Mouse (Mus musculus) brown adipose tissue, adult 24 weeks (tissue): ENCODE measurements around the gene Htr3b. TPM values are rescaled to one million over a fixed set of nuclear protein-coding genes. Genes with fewer than 3 reads are reported as not detected.

ENCODE experiments used
- H3K27ac ChIP-seq: fragments of 200-500 bp; replicated peaks from 2 replicates; pipeline ENCODE4 v1.5.1; 2012; ENCODE audit warnings: low read depth, mild to moderate bottlenecking, low read length
- H3K4me1 ChIP-seq: fragments of 200-500 bp; 2 replicates; pipeline ENCODE4 v1.6.1; 2012; ENCODE audit warnings: low read length, mixed read lengths; ENCODE audit not compliant: control insufficient read depth, insufficient read depth, insufficient read length
- H3K4me3 ChIP-seq: fragments of 200-500 bp; 2 replicates; pipeline ENCODE4 v1.5.1; 2012; ENCODE audit warnings: low read depth, mild to moderate bottlenecking, low read length, moderate library complexity; ENCODE audit not compliant: insufficient read depth
- polyA plus RNA-seq: library from polyadenylated mRNA; stranded (reverse); fragments of >200 nt; gene quantifications from 2 replicates; pipeline ENCODE4 v1.2.4, GENCODE M21; 2012; ENCODE audit not compliant: missing spikeins, insufficient read depth, insufficient read length

The Htr3b gene
- polyA plus RNA-seq, 1 experiment: not detected

DNA sequence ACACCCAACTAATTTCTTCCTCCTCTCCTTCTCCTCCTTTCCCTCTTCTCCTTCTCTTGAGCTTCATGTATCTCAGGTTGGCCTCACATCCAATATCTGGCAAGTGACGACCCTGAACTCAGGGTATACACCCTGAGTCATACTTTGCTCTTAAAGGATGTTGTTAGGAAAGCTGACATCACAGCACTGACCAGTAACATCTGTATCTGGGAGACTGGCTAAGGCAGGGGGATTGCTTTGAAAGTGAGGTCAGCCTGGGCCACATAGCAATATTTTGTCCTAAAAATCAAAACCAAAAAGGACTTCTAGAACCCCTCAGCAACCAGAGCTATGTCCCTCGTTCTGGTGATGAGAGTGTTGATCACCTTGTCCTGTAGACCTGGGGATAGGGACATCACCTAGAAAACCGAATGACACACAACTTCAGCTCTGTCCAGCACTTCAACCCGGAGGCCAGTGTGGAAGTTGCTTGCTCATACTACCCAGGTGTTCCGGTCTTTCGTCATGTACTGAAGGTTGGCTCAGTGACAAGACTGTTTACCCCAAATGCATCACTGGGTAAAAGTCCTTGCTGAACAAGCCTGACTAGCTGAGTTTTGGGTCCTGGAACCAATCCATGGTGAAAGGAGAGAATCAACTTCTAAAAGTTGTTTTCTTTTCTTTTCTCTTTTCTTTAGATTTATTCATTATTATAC, 12.0 kb upstream of the Htr3b start:
- Histone ChIP-seq H3K4me1 (no peaks in the 10 kb centered on the region; the same call in 1 of the 2 replicates), H3K4me3 (no peak overlapping the region), H3K27ac (no peak overlapping the region)

DNA sequence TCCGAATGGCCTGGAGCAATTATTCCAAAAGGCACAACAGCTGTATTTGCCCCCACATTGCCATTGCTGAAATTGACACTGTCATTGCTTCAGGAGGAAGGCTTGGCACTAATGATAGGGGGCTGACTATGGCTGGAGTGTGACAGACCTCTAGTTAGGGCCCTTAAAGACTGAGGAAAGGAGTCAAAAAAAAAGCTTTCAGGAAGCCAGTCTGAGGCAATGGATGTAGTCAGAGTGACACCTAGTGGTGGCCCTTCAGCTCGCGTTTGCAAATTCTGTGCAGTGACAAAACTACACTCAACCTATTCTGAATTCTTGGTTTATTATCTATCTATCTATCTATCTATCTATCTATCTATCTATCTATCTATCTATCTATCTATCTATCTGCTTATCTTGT, 7.7 kb upstream of the Htr3b start:
- Histone ChIP-seq H3K27ac (no peak overlapping the region), H3K4me1 (no peaks in the 10 kb centered on the region), H3K4me3 (no peak overlapping the region)

- Histone ChIP-seq H3K27ac (no peak overlapping the region), H3K4me1 (no peaks in the 10 kb centered on the region), H3K4me3 (no peak overlapping the region)
These were observed 2.7 kb downstream of the Htr3b start for GRCm38 (mm10) chr9:48962131-48962530.

- H3K4me1 ChIP-seq: no peaks in the 10 kb centered on the region
- no peak overlapping the region for H3K4me3 ChIP-seq
- H3K27ac ChIP-seq: no peak overlapping the region
These were observed 3.5 kb downstream of the Htr3b start for GRCm38 (mm10) chr9:48961314-48961713.

DNA sequence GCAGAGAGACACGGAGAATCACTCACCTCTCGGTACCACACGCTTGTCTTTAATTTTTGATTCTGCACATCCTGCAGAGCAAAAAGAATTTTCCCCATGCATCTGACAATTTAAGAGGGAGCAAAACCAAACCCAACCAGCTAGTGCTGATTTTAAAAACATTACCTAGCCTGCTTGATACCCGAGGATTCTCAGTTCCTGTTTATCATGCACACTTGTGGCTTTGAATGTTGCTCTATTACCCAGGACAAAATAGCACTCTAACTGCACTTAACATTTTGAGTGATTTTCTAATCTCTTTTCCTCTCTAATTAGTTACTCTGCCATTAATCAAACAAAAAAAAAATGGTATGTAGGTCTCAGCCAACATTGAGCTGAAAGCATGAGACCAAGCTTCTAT, 17.2 kb downstream of the Htr3b start:
- Histone ChIP-seq H3K27ac (no peak overlapping the region), H3K4me3 (no peak overlapping the region), H3K4me1 (no peaks in the 10 kb centered on the region)

GRCm38 (mm10) chr9:48942349-48942748, 22.4 kb downstream of the Htr3b start:
- no peak overlapping the region for H3K27ac ChIP-seq
- H3K4me3 ChIP-seq: no peak overlapping the region
- no peaks in the 10 kb centered on the region for H3K4me1 ChIP-seq

DNA sequence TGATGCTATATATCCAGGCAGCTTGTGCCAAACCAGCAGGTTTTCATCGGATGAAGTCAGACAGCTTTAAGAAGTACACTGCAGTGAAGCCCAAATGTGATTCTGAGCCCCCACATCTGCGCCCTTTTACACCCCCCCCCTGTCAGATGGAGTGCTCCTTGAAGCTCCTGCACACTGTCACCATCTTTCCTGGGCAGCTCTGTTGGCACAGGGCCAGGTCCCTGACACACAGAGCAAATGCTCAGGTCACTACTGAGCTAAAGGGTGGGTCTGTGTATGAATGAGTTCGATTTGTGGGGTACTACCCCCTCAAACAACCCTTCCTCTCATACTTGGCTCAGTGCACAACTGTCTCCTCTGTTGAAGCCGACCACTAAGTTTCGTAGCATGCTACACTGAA, 35.4 kb downstream of the Htr3b start:
- H3K4me1 ChIP-seq: no peaks in the 10 kb centered on the region
- H3K27ac ChIP-seq: no peak overlapping the region
- H3K4me3 ChIP-seq: no peak overlapping the region

GRCm38 (mm10) chr9:48928781-48929180, 36.0 kb downstream of the Htr3b start:
- H3K27ac ChIP-seq: no peak overlapping the region
- H3K4me3 ChIP-seq: no peak overlapping the region

DNA sequence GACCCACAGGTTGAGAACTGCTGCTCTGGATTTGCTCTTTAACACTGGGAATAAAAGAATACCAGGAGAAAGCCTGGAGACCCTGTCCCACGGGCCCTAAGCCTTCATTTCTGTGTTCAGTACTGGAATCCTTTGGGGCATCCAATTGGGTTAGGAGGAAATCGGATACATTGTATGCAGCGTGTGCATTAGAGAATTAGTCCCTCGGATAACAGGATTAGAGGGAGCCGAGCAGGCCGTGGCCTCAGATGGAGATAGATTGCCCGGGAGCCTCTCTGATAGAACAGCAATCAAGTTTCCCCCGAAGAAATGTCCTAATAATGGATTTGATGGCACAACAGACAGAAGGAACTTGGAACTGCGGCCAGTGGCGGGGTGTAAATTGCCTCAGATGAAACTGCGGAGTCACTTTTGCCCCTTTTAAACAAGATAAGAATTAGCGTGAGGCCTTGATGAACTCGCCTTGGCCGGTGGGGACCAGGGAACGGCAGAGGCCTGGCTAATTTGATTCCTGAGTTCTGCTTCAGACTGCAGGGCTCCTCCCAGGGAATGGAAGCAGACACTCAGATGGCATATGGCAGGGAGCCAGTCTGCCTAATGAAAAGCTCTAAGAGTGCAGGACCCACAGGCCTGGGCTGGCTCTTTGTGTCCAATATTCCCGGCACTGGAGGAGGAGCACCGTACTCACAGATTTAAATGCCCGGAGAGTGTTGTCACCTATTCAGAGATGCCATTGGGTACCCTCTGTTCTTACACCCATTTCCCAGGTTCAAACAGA, 48.6 kb downstream of the Htr3b start:
- Histone ChIP-seq H3K27ac (no peak overlapping the region), H3K4me1 (no peaks in the 10 kb centered on the region), H3K4me3 (no peak overlapping the region)

More at GRCm38 (mm10) chr9:48928781-48929180, 36.0 kb downstream of the Htr3b start:
- H3K4me1 ChIP-seq: no peaks in the 10 kb centered on the region

DNA sequence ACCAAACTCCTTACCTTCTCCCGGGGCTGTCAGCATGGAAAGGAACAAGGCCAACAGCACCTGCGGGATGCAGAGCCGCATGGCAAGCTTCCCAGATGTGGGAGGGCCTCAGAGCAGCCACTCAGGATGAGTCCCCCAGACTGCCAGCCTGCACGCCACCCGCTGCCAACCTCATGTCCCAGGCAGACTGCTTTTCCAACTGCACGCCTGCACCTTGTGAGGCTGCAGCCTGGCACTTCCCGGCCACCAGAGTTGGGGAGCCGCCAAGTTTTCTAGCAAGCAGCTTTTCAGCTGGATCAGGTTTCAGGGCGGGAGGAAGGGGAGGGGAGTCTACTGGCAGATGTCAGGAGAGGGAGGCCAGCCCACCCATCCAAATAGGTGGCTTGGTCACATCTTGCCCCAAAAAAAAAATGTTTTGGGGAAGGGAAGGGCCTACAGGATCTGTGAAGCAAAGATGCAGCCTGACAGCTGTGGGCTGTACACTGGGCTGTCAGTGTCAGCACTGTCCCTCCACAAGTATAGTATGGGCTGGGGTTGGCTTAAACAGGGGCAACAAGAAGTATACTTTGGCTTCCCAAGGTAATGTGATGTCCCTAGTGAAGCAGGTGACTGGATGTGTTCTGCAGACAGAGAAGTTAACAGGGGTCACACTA, 53.8 kb downstream of the Htr3b start, which contains the start of gene Htr3a:
Gene Htr3a, minus strand, starts transcription at position 215 of the 653 bp plus-strand sequence.
- no peak within 1 kb of the TSS for H3K27ac ChIP-seq
- H3K4me1 ChIP-seq: no peaks in the 10 kb centered on the region
- no peak within 1 kb of the TSS for H3K4me3 ChIP-seq

- no peak overlapping the region for H3K27ac ChIP-seq
- H3K4me1 ChIP-seq: no peaks in the 10 kb centered on the region
- no peak overlapping the region for H3K4me3 ChIP-seq
These were observed 60.4 kb downstream of the Htr3b start for GRCm38 (mm10) chr9:48904421-48904820.

GRCm38 (mm10) chr9:48903766-48904165, 61.0 kb downstream of the Htr3b start:
- Histone ChIP-seq H3K27ac (no peak overlapping the region), H3K4me1 (no peaks in the 10 kb centered on the region), H3K4me3 (no peak overlapping the region)

GRCm38 (mm10) chr9:48898551-48898950, 66.2 kb downstream of the Htr3b start:
- no peaks in the 10 kb centered on the region for H3K4me1 ChIP-seq
- no peak overlapping the region for H3K4me3 ChIP-seq
- no peak overlapping the region for H3K27ac ChIP-seq

DNA sequence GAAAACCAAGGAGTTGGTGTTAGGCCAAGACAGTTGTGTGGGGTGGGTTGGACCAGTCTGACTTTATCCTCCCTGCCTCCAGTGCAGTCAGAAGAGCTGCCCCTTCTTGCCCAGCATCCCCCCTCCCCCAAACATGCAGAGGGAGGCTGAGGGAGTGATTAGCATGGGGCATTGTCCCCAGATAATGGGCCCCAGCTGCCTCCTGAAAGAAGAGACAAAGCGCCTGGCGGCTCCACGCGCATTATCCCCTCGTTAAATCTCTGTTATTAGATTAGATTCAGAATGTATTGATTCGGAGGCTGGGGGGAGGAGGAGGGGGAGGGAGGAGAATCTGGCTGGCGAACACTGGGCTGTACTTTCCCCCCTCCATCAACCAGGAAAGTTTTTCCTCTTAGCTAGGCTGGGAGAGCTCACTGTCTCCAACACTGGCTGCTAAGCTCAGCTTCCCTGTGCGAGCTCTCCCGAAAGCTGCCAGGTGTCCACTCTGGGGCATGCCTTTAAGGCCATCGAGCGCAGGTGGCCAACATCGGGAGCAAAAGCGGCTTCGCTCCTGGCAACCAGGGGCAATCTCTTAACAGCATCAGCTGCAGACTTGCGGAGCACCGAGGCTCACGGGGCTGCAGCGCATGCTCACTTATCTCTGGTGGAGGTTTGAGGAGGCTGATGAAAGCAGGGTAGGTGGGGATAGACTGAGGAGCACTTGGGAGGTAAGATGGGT, 68.8 kb downstream of the Htr3b start:
- Histone ChIP-seq H3K27ac (no peak overlapping the region), H3K4me1 (no peaks in the 10 kb centered on the region), H3K4me3 (no peak overlapping the region)

GRCm38 (mm10) chr9:48894755-48895154, 70.0 kb downstream of the Htr3b start:
- no peak overlapping the region for H3K4me3 ChIP-seq
- no peak overlapping the region for H3K27ac ChIP-seq
- H3K4me1 ChIP-seq: no peaks in the 10 kb centered on the region
